Mouse (Mus musculus): ENCODE results near the gene Slc9a6.

Slc9a6 gene

DNA sequence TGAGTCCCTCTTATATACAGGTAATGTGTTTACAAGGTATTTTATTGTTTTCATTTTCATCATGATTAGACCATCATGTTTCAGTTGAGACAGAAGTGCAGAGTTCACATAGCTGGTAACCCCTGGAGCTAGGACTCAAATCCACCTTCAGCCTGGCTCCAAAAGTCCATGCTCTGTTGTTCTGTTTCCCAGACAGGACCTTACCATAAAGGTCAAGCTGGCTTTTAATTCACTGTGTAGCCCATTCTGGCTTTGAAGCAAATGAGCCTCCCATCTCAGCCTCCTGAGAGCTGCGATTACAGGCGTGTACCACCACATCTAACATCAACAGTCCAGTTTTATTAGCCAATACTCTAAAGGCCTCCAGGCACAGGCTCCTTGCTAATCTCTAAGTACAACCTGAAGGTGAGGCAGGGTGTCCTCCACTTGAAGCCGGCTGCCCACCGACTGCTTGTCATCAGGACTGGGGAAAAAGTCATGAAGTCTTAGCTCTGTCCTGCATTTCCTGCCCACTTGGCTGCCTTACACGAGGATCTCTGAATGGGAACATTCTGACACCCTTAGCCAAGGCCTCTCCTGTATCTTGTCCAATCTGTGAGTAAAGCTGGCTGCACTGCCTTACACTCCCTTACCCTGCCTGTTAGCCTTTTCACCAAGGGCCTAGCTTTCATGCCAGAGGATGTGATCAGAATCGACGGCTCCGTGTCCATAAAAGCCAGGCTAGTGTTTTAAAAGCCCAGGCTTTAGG is 55.8 kb downstream of the Slc9a6 start:
- no peak for DNase-seq (ENCODE audit: extremely low read depth, low read depth, low spot score)

DNA sequence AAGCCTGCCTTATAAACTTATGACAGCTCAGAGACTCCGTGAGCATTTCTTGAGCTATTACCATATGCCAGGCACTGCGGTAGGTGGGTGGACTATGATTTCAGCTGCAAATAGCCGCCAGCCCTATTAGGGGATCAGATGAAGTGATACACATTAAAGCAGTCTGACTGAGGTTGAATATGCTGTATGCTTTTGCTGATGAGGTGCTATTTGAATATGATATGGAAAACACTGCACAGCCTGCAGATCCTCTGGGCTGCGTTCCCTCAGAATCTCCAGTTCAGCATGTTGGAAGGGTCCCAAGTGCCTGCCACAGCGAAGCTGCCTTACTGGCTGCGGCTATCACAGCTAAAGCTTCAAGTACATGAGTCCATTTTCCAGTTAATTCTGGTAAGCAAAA is 57.7 kb downstream of the Slc9a6 start:
- no peak for DNase-seq (ENCODE audit: extremely low read depth, low read depth, low spot score)

DNA sequence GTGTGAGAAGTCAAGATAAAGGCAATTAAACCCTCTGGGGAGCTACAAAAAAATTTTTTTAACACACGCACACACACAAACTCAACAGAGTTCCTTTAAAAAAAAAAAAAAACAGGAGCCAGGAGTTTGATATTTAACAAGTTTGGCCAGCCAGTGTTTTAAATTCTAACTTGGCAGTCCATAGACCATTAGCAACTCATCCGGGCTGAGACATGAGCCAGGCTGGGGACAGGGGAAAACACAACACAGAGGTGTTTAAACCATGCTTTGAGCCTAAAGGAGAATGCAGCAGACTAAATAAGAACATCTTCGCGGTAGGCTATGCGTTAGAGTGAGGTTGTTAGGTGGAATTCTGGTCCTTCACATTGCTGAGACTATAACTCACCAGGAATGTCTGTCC is 58.5 kb downstream of the Slc9a6 start:
- no peak for DNase-seq (ENCODE audit: extremely low read depth, low read depth, low spot score)

DNA sequence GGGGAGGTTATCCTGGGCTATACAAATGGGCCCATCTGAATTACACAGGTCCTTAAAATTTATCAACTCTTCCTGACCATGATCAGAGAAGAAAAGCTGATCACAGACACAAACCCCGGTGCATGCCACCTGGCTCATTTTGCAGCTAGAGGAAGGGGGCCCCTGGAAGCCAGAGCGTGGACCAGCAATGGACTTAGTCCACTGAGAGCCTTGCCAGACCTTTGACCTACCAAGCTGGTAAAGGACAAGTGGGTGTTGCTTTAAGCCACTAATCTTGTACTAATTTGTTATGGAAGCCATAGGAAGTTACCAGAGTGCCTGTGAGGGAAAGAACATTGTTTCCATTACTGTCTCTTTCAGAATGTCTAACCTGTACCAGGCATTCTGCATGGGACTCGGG is 58.9 kb downstream of the Slc9a6 start:
- no peak for DNase-seq (ENCODE audit: extremely low read depth, low read depth, low spot score)

DNA sequence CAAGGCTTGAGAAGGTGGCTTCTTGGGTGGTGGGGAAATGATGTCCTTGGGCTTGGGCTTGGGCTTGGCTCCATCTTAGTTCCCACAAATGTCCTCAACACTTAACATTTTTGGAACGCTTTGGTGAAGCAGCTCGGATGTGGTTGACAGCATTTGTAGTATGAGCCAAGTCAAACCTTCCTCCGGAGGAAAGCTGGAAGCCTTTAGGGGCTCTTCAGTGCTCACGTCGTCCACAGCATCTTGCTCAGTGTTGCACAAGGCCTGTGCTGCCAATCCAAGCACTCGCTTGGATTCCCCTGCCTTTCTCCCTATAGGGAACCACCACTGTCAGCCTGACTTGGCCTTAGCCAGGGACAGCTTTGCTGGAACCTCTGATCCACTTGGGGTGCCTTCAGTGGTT is 66.0 kb downstream of the Slc9a6 start:
- no peak for DNase-seq (ENCODE audit: extremely low read depth, low read depth, low spot score)

DNA sequence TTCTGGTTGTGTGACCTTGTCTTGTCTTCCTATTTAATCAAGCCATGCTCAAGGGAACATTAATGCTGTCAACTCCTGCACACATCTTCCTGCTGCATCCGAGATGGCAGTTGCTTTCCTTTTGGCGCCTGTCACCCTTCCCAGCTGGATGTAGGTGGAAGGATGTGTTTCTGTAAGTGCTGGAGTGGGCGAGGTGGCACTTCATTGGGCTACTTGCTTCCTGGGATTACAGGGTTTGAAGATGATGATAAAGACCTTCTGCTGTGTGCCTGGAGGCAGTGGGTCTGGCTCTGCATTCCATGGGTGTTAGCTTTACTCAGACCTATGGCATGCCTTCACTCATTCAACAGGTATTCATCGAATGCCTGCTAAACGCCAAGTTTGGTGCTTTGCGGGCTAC is 68.2 kb downstream of the Slc9a6 start:
- DNase-seq (ENCODE audit: extremely low read depth, low read depth, low spot score), result no peak

DNA sequence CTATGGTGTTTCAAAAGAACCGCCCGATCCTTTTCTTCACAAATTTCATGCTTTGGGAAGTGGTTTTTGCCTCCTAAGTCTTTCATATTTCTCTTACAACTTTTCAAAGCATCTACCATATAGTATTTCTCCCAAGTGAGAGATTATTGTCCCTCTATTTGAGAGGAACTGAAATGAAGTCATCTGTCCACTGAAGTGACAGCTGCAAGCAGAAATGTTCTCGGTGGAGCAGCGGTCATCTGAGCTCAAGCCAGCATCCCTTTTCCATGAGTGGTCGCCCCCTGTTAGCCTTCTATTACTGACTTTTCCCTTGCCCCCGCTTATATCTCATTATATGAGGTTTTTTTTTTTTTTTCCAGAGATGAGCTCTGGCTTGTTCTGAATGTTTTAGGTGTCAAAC is 69.5 kb downstream of the Slc9a6 start:
- DNase-seq (ENCODE audit: extremely low read depth, low read depth, low spot score), result no peak

DNA sequence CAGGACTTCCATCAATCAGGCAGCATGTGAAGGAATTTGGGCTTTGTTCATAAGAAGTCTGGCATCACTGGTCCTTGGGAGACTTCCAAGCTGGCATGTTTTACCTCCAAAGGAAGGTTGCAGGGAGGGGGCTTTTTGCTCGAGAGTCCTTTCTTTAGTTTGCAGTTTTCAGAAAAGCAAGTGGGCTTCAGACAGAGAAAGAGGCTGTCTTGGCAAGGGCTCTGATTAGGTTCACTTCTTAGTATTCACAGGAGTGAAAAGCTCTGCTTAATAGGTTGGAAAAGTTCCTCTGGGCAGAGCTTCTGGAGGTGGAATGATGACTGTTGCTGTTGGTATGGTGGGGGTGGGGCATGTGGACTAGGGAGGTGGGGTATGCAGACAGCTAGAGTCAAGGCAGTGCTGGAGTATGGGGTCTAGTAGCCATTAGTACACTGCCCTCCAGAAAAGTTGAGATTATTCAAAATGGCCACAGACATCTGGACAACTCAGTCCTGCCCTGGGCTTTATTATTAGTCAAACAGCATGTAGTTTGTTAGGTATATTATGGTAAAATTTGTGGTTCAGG is 72.7 kb downstream of the Slc9a6 start:
- no peak for DNase-seq (ENCODE audit: extremely low read depth, low read depth, low spot score)

DNA sequence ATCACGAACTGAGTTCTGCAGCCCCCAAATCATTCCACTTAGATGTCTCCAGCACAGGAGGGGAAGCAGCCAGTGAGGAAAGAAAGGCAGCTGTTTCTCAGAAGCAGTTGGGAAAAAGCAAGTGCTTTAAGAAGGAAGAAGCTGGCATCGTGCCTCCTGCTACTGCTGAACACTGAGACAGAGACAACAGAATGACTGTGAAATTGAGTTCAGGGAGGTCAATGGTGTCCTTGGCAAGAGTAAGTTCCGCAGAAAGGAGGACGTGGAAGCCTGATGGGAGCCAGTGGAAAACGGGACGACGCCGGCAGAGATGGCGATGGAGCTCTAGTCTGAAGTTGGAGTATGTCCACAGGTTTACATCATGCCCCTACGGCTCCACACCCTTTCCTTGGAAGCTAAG is 74.0 kb downstream of the Slc9a6 start:
- no peak for DNase-seq (ENCODE audit: extremely low read depth, low read depth, low spot score)

DNA sequence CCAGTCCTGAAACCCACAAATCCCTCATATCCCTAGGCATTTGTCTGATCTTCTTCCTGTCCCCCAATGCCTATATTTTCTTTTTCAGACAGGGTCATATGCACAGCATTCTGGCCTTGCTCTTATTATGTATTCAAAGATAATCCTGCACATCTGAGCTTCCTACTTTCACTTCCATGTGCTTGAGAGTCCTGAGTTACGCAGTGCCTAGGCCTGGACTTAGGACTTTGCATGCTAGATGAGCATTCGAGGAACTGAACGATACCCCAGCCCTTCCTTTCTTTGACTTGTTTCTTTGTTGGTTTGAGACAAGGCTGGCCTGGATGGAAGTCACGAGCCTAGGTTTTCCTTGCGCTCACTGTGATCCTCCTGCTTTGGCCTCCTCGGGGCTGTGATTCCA is 83.0 kb downstream of the Slc9a6 start:
- DNase-seq (ENCODE audit: extremely low read depth, low read depth, low spot score), result no peak

DNA sequence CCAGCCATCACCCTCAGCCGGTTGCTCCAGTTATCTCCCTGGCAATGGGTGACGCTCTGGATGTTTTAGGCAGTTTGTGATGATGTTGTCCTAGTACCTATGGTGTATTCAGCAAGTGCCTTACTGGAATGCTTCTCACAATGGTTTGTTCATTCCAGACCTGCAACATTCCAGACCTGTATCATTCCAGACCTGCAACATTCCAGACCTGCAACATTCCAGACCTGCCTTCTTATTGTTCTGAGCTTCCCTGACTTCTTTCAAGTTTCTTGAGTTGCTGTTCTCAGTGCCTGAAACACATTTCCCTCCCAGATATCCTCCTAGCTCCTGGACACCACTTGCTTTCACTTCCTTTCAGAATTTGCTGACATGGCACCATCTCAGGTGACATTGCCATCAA is 85.0 kb downstream of the Slc9a6 start:
- no peak for DNase-seq (ENCODE audit: extremely low read depth, low read depth, low spot score)

DNA sequence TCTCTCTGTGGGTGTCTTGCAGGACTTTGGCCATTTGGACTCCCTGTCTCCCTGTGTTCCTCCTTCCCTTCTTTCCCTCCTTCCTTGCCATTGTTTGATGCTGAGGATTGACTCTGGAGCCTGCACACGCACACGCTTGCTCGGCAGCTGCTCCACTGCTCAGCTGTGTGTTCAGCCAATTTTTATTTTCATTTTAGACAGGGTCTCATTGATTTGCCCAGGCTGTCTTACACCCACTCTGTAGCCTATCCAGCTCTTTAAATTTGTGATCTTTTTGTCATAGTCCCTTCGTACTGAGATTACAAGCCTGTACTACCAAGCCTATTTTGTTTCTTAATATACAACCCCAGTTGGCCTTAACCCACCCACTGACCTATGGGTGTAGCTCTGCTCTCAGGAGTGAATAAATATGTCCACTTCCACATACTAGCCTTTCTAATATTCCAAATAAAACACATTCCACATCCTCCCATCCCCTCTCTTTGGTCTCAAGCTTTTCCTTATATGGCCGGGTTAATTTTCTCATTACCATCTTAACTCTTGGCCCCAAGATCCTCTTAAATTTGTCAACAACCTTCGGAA is 87.7 kb downstream of the Slc9a6 start:
- no peak for DNase-seq (ENCODE audit: extremely low read depth, low read depth, low spot score)

DNA sequence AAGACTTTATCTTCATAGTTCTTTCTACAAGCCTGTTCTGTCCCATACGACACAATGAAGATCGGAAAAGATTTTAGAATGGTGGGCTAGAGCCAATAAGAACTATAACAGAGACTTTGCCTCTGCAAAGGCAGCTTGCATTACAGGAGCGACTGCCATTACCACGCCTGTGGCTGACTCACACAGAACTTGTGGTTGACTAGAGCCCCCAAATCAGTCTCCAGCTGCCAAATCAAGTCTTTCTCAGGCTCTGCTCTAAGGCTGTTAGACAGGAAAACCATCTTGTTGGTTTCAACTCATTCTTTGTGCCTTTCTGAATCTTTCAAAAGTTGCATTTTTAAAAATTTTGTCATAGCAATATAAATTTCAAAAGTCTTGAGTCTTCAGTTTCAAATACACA is 88.3 kb downstream of the Slc9a6 start:
- DNase-seq (ENCODE audit: extremely low read depth, low read depth, low spot score), result no peak

DNA sequence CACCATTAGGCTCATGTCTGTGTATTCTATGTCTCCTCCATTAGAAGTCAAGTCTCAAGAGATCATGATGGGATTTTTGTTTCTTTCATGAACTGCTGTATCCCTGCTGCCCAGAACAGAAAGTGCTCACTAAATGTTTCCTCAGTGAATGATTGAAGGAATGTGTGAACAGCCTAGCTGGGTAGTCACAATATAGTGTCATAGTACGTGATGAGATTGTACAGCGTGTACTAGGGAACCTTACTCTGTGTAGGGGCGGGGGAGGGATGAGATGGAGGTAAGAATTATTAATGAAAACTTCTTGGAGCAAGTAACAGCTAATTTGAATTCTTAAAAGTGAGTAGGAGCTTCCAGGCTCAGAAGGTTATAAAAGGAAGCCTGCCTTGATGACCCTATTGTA is 91.7 kb downstream of the Slc9a6 start:
- no peak for DNase-seq (ENCODE audit: extremely low read depth, low read depth, low spot score)

DNA sequence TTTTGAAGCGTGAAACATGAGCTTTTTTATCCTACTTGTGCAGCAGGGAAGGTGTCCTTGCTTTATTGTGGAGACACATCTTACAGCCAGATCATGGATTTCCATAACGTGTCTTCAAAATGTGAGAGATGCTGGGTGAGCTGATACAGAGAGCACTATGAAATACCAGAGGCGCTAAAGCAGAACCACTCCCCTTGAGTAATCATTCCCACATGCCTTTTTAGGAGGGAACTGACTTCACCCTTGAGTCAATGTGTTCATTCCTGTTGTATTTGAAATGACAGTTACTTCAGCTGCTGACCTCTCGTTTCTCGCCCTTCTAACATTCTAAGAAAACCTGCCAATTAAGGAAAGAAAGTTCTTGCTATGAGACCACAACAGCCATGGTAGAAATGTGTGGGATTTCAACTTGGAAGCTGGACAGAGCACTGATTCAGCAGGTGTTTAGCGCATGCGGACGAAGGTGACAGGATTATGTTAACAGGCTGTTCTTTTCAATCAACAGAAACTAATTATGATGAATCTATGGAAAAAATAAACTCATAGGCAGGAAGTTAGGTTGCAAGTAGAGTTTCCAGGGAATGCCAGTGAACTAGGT is 94.5 kb downstream of the Slc9a6 start:
- no peak for DNase-seq (ENCODE audit: extremely low read depth, low read depth, low spot score)

DNA sequence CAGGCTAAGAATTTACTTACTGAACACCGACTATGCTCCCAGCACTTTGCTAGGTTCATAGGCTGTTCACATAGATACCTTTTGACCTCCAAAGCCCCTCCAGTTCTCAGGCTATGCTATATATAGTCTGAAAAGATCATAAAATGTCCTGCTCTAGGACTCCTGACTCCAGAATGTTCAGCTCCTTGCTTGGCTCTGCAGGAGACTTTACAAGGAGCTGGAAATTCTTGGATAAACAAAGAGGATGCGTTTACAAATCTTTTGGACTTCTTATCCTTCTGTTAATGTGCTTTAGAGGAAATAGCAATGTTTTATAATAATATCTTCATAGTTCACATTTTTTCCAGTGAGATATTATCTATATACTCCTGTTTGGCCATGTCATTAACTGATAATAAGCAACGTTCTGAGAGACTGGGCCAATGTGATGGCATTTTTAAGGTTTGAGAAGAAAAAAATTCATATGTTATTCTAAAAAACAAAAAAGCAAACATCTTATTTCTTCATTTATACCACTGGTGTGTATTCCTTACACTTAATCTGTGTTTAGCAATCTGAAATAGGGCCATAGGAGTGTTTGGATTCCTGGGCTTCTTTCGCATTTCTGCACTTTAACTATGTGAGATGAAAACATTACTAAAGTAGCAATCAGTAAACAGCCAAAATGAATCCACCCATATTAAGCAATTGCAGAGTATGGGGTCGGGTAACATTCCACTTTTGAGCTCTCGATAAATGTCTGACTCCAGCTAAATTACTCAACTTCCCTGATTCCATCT is 99.2 kb downstream of the Slc9a6 start:
- no peak for DNase-seq (ENCODE audit: extremely low read depth, low read depth, low spot score)

DNA sequence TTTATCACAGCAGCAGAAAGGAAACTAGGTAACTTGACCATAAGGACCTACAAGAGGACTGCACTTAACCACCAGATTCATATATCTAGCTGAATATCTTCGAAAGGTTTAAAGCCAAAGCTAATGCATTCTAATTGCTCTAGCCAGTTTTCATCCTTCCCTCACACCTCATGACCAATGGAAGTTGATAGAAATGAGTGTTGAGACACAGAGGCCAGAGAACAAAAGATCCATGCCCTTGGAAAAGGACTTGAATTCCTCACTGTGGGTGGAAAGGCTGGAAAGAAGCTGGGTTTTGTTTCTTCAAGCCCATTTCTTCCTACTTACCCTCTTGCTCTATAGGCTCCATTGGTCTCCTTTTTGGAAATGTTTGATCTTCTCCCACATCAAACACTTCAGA is 101.0 kb downstream of the Slc9a6 start:
- DNase-seq (ENCODE audit: extremely low read depth, low read depth, low spot score), result no peak

DNA sequence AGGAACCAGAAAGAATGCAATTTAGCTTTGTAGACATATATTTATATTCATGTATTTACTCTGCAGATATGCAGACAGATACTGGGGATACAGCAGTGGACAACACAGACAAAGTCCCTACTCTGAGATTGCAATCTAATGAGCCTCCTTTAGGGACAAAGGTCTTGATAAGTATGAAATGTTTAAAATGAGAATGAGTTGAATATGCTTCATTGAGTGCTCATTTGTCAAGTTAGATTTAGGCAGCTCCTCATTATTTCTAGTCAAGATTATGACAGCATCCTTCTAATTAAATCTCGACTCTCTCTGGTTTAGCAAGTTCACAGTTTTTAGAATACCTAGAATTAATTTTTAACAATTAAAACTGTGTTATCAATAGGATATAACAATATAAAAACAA is 103.1 kb downstream of the Slc9a6 start:
- no peak for DNase-seq (ENCODE audit: extremely low read depth, low read depth, low spot score)

Measured in fat pad, adult 2 months (tissue).